Mouse (Mus musculus) neural tube, embryonic 11.5 days (tissue): ENCODE results near the gene Ccdc142. TPM values are rescaled to one million over a fixed set of nuclear protein-coding genes. Genes with fewer than 3 reads are reported as not detected.

Experiments used
- ATAC-seq: fragments of 200-750 bp; cut with Nextera tagmentation; 2 replicates; pipeline ENCODE4 v1.8.0; 2017; ENCODE audit warnings: moderate number of reproducible peaks, mild to moderate bottlenecking, moderate TSS enrichment, moderate library complexity; ENCODE audit not compliant: insufficient read depth, low FRiP score, low TSS enrichment
- DNase-seq: peaks from one replicate; pipeline ENCODE4 v3.0.0-alpha.2; 2015; ENCODE audit warnings: low spot score
- H3K27ac ChIP-seq: fragments of 300-500 bp; sonication (generic); 2 replicates; pipeline ENCODE4 v1.5.1; 2014; ENCODE audit warnings: low read depth, mild to moderate bottlenecking, low read length
- H3K27me3 ChIP-seq: fragments of 300-500 bp; sonication (generic); 2 replicates; pipeline ENCODE4 v1.6.1; 2014; ENCODE audit warnings: mild to moderate bottlenecking, low read length, mixed read lengths; ENCODE audit not compliant: control insufficient read depth, insufficient read depth
- H3K36me3 ChIP-seq: fragments of 300-500 bp; sonication (generic); 2 replicates; pipeline ENCODE4 v1.6.1; 2014; ENCODE audit warnings: mild to moderate bottlenecking, low read length, moderate library complexity, mixed read lengths; ENCODE audit not compliant: control insufficient read depth, insufficient read depth
- H3K4me1 ChIP-seq: fragments of 300-500 bp; sonication (generic); 2 replicates; pipeline ENCODE4 v1.6.1; 2014; ENCODE audit warnings: low read length, mixed read lengths; ENCODE audit not compliant: control insufficient read depth, insufficient read depth
- H3K4me2 ChIP-seq: fragments of 300-500 bp; sonication (generic); 2 replicates; pipeline ENCODE4 v1.6.1; 2014; ENCODE audit warnings: low read depth, mild to moderate bottlenecking, moderate library complexity
- H3K4me3 ChIP-seq: fragments of 300-500 bp; sonication (generic); 2 replicates; pipeline ENCODE4 v1.5.1; 2014; ENCODE audit warnings: low read depth, low read length
- H3K9ac ChIP-seq: fragments of 300-500 bp; sonication (generic); 2 replicates; pipeline ENCODE4 v1.6.1; 2014; ENCODE audit warnings: mild to moderate bottlenecking, low read length
- H3K9me3 ChIP-seq: fragments of 300-500 bp; sonication (generic); 2 replicates; pipeline ENCODE4 v1.6.1; 2016; ENCODE audit warnings: low read length; ENCODE audit not compliant: control insufficient read depth
- WGBS: fragments of 180-500 bp; shearing (Covaris S2); extraction: QIAGEN DNeasy Blood & Tissue Kit; methylation state at CpG from one replicate; pipeline ENCODE4 v1.1.7; 2014; 5-methylcytosine and 5-hydroxymethylcytosine counted together
- polyA plus RNA-seq: library from polyadenylated mRNA; unstranded; fragments of >200 nt; fragmentation: Nextera tagmentation; extraction: Ambion mirVana; gene quantifications from 2 replicates; pipeline ENCODE4 v1.2.1, GENCODE M21; 2014

Ccdc142 gene
- polyA plus RNA-seq, 1 experiment from 2014 or later = 3.3 TPM

DNA sequence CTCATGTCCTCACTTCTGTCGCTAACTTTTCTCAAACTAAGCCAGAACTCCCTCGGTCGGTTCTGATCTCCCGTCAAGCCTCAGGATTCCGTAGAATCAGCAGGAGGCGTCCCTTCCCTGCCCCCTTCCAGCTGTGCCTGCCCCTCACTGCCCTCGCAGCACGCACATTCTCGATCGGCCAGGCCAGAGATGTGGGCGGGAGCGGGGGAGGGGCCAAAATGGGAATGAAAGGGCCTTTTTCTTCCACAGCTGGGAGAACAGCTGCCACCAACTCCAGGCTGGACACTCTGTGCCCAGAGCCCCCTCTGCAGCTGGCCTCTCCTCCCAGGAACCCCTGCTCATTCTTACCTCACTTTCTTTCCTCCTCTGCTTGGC, 36.2 kb downstream of the Ccdc142 start:
- peak overlapping the region; percentile 91 for H3K4me2 ChIP-seq
- ATAC-seq = peak; percentile 76
- H3K4me1 ChIP-seq = peaks cover 30% of the 10 kb centered on the region
- peak overlapping the region; percentile 98 for H3K9ac ChIP-seq
- H3K9me3 ChIP-seq = no peaks in the 10 kb centered on the region
- no peaks in the 10 kb centered on the region for H3K36me3 ChIP-seq
- H3K27ac ChIP-seq = peak overlapping the region; percentile 99
- 0% methylated on average over 12 of the region's 12 CpGs for WGBS
- peak; percentile 90 for DNase-seq
- H3K27me3 ChIP-seq = no peaks in the 10 kb centered on the region
- H3K4me3 ChIP-seq = peak overlapping the region; percentile 58

DNA sequence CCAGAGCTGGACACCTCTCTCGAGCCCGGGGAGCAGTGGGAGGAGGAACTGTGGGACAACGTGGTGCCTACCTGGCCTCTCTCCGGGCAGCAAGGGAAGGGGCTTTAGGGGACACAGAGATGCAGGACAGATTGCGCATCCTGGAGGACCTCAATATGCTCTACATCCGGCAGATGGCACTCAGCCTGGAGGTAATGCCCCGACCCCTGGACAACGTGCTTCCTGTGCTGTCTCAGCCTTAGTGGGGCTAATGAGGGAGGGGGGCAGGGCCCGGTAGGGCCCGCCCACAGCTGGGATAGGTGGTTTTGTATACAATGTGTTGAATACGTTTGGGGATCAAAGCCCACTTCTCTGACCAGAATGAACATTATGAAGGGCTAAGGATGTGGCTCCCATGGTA, 36.7 kb downstream of the Ccdc142 start:
- peak overlapping the region; percentile 98 for H3K9ac ChIP-seq
- H3K4me3 ChIP-seq = peak overlapping the region; percentile 58
- WGBS = under 1% methylated on average over 11 of the region's 11 CpGs
- peak overlapping the region; percentile 99 for H3K27ac ChIP-seq
- H3K4me1 ChIP-seq = peaks cover 31% of the 10 kb centered on the region
- H3K27me3 ChIP-seq = no peaks in the 10 kb centered on the region
- H3K9me3 ChIP-seq = no peaks in the 10 kb centered on the region
- H3K4me2 ChIP-seq = peak overlapping the region; percentile 91
- peak; percentile 74 for DNase-seq
- no peaks in the 10 kb centered on the region for H3K36me3 ChIP-seq
- peak; percentile 35 for ATAC-seq

DNA sequence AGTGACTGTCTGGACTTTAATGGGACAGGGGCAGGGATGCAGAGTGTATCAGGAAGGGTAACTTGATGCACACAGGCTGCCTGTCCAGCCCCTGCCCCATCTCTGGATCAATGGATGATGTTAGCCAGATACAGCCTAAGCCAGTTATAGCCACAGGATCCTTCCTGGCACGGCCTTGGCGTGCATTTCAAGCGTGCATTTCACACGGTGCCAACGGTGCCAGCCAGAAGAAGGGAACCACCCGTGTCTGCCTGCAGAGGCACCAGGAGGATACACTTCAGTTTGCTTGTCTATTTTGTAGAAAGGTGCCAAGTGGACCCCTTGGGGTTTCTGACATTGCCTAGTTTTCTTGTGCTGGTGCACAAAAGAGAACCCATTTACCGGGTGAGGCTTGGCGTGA, 38.6 kb downstream of the Ccdc142 start:
- Histone ChIP-seq H3K36me3 (no peaks in the 10 kb centered on the region), H3K9me3 (no peaks in the 10 kb centered on the region), H3K4me3 (no peak overlapping the region), H3K4me2 (no peak overlapping the region), H3K4me1 (peaks cover 31% of the 10 kb centered on the region), H3K27ac (no peak overlapping the region), H3K27me3 (no peaks in the 10 kb centered on the region), H3K9ac (no peak overlapping the region)
- ATAC-seq (no peak), DNase-seq (no peak)
- WGBS = 93% methylated on average over 8 of the region's 8 CpGs

DNA sequence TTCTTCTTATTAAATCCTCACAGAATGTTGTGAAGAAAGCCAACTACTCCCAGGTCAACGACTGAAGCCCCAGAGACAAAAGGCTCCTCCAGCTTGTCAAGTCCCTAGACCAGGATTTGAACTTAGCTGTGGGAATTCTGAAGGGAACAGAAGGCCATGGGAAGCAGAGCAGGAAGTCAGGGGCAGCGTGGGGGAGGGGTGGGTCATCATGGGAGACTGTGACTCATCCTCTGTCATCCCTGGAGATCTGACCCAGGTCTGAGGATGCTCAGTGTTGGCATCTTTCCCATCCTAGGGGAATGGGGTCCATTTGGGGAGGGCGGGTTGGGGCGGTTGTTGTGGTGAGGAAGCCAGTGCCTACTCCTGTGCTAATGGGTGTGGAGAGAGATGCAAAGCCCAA, 40.2 kb downstream of the Ccdc142 start:
- 33% methylated on average over 4 of the region's 4 CpGs for WGBS
- DNase-seq (no peak), ATAC-seq (no peak)
- H3K9me3 ChIP-seq = no peaks in the 10 kb centered on the region
- H3K4me3 ChIP-seq = no peak overlapping the region
- no peak overlapping the region for H3K27ac ChIP-seq
- peak overlapping the region; percentile 31 for H3K9ac ChIP-seq
- peaks cover 26% of the 10 kb centered on the region for H3K4me1 ChIP-seq
- H3K4me2 ChIP-seq = peak overlapping the region; percentile 44
- H3K36me3 ChIP-seq = no peaks in the 10 kb centered on the region
- H3K27me3 ChIP-seq = no peaks in the 10 kb centered on the region

DNA sequence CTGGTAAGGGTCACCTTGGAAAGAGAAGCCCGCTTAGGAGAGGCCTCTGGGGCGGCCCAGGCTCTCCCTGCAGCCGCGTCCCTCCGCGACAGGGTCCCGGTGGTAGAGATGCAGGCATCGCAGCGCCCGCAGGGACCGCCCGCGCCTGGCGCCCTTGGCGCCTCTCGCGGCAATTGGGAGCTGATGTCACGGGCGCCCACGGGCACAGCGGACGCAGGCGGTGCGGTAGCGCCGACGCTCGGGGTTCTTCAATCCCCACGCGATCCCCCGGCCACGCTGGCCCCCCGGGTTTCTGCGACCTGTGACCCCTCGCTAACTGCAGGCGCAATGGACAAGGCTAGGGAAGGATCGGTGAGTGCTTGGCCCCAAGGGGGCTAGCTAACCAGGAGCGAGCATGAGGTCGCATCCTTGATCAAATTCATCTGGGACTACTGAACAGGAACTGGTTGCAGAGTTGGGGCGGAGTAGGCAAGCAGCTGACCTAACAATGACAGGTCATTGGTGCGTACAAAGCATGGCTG, 40.9 kb downstream of the Ccdc142 start:
- Histone ChIP-seq H3K9ac (peak overlapping the region; percentile 31), H3K4me2 (peak overlapping the region; percentile 44), H3K9me3 (no peaks in the 10 kb centered on the region), H3K4me3 (peak overlapping the region; percentile 2; the same call in 1 of the 2 replicates), H3K36me3 (peaks cover under 1% of the 10 kb centered on the region; the same call in 1 of the 2 replicates), H3K27ac (no peak overlapping the region), H3K4me1 (peaks cover 26% of the 10 kb centered on the region), H3K27me3 (no peaks in the 10 kb centered on the region)
- ATAC-seq (no peak), DNase-seq (peak; percentile 25)
- WGBS = 3% methylated on average over 41 of the region's 41 CpGs

DNA sequence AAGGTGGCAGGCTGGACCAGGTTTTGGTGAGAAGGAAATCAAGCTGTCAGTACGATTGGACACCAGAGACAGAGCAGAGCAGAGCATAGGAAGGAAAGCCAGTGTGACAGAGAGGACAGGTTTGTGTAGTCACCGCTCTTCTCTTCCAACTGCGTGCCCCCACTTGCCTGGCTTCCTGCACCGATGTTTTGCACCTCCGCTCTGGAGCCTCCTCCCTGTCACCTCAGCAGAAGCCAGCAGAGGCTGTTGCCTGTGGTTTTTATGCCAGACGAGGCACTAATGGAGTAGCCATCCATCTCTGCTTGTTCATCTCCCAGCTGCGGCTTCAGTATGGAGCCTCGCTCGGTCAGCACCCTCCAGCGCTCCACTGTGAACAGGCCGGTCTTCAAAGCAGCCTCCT, 41.5 kb downstream of the Ccdc142 start:
- Histone ChIP-seq H3K36me3 (peaks cover 5% of the 10 kb centered on the region; the same call in 1 of the 2 replicates), H3K9me3 (no peaks in the 10 kb centered on the region), H3K27ac (no peak overlapping the region), H3K27me3 (no peaks in the 10 kb centered on the region), H3K4me3 (no peak overlapping the region), H3K4me2 (peak overlapping the region; percentile 44; the same call in 1 of the 2 replicates), H3K9ac (no peak overlapping the region), H3K4me1 (peaks cover 23% of the 10 kb centered on the region)
- ATAC-seq = peak; percentile 45; the same call in 1 of the 2 replicates
- WGBS = 45% methylated on average over 11 of the region's 11 CpGs
- no peak for DNase-seq

DNA sequence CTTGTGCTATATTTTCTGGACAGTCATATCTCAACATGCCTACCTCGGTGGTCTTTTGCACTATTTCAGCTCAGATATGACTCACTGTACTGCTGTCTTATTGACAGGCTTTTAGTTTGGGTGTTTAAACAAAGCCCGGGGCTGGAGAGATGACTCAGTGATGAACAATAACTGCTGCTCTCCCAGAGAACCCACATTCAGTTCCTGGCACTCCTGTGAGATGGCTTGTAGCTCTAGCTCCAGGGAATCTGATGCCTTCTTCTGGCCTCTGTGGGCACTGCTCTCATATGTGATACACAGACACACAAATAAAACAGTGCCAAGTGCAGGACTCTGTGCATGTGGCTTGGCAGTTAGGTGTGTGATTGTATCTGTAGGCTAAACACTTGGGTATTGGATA, 43.8 kb downstream of the Ccdc142 start:
- WGBS = 85% methylated on average over 2 of the region's 2 CpGs

DNA sequence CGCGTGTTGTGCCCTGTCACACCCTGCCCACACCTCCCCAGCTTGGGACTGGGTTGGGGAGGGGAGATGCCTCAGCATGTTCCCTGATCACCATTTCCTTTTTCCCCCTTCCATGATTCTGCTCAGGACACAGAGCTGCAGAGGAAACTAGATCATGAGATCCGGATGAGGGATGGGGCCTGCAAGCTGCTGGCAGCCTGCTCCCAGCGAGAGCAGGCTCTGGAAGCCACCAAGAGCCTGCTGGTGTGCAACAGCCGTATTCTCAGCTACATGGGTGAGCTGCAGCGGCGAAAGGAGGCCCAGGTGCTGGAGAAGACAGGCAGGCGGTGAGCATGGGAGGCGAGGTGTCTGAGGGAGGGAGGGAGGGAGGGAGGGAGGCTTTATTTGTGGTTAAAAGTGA, 44.4 kb downstream of the Ccdc142 start:
- no peak for ATAC-seq
- Histone ChIP-seq H3K4me3 (no peak overlapping the region), H3K9ac (no peak overlapping the region), H3K4me2 (no peak overlapping the region), H3K4me1 (peaks cover 10% of the 10 kb centered on the region; the same call in 1 of the 2 replicates), H3K36me3 (peaks cover 8% of the 10 kb centered on the region), H3K27me3 (no peaks in the 10 kb centered on the region), H3K27ac (no peak overlapping the region), H3K9me3 (no peaks in the 10 kb centered on the region)
- no peak for DNase-seq
- 73% methylated on average over 9 of the region's 9 CpGs for WGBS

More for the DNA sequence above, 43.8 kb downstream of the Ccdc142 start:
- no peak for DNase-seq
- H3K9me3 ChIP-seq = no peaks in the 10 kb centered on the region
- no peak overlapping the region for H3K4me2 ChIP-seq
- ATAC-seq = no peak
- H3K27me3 ChIP-seq = no peaks in the 10 kb centered on the region
- H3K4me3 ChIP-seq = no peak overlapping the region
- no peak overlapping the region for H3K9ac ChIP-seq
- H3K36me3 ChIP-seq = peaks cover 8% of the 10 kb centered on the region
- H3K27ac ChIP-seq = no peak overlapping the region
- H3K4me1 ChIP-seq = peaks cover 10% of the 10 kb centered on the region; the same call in 1 of the 2 replicates

DNA sequence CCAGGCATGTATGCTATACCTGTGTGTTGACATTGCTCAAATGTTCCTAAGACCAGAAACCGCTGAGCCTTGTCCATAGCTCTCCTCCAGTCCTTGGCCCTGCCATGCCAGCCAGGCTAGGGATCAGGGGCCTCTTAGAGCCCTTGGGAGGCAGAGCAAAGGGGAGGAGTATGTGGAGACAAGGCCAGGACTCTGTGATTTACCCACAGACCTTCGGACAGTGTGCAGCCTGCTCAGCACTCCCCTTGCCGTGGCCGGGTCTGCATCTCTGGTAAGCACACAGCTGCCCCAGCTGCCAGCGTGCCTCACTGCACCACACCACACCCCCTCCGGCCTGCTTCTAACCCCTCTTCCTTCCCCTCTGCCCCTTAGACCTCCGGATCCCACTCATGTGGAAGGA, 45.9 kb downstream of the Ccdc142 start:
- Histone ChIP-seq H3K9me3 (no peaks in the 10 kb centered on the region), H3K27me3 (no peaks in the 10 kb centered on the region), H3K4me2 (no peak overlapping the region), H3K36me3 (peaks cover 10% of the 10 kb centered on the region), H3K9ac (no peak overlapping the region), H3K4me3 (no peak overlapping the region), H3K27ac (no peak overlapping the region), H3K4me1 (peaks cover 3% of the 10 kb centered on the region; the same call in 1 of the 2 replicates)
- ATAC-seq (no peak), DNase-seq (no peak)
- WGBS = 63% methylated on average over 7 of the region's 7 CpGs
